Mouse (Mus musculus) urinary bladder, postnatal 14 days (tissue): ENCODE measurements around the gene Fn3krp.
A peak's percentile ranks its signal among the peaks of the same experiment; 100 is the strongest.

Experiments used
- DNase-seq: peaks from one replicate; pipeline ENCODE4 v3.0.0; 2021; ENCODE audit warnings: low spot score

Fn3krp gene

GRCm38 (mm10) chr11:121442076-121442475 lies 20.9 kb downstream of the Fn3krp start:
- no peak for DNase-seq

DNA sequence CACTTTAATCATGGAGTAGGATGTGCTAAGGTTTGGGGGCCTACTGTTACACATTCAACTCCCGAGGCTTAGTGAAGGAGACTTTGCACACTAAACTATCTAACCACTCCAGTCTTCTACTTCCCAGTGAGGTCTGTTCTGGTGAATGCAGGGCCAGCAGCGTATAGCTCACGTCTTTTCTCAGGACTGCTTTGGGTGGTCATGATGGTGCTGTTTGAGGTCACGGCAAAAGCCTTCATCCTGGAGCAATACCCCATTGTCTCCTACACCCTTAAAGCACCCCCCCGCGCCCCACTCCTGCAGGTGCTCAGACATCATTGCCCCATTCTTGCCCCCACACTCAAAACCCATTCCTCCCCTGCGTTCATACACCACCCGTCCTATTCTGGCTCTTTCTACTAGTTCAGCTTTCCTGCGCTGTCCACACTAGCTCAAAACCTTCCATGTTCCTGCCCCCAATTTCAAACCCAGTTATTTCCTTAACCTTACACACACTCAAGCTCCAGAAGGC lies 30.1 kb downstream of the Fn3krp start:
- DNase-seq = no peak

- DNase-seq = peak; percentile 94
Measured at GRCm38 (mm10) chr11:121451753-121452635, 30.8 kb downstream of the Fn3krp start, which contains the start of gene Tbcd. Gene Tbcd, plus strand, starts transcription at chr11:121451949.

DNA sequence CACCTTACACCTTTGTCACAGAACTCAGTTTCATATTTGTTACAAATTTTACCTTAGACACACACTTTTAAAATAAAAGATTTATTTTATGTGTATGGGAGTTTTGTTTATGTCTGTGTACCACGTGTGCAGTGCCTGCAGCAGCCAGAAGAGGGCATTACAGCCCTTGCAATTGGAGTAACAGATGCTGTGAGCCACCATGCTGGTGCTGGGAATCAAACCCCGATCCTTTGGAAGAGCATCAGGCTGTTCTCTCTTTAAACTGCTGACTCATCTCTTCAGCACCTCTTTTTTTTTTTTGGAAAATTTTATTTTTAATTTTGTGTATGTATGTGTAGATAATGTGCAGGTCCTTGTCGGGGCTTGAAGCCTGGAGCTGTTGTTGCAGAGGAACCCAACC lies 36.7 kb downstream of the Fn3krp start:
- no peak for DNase-seq

DNA sequence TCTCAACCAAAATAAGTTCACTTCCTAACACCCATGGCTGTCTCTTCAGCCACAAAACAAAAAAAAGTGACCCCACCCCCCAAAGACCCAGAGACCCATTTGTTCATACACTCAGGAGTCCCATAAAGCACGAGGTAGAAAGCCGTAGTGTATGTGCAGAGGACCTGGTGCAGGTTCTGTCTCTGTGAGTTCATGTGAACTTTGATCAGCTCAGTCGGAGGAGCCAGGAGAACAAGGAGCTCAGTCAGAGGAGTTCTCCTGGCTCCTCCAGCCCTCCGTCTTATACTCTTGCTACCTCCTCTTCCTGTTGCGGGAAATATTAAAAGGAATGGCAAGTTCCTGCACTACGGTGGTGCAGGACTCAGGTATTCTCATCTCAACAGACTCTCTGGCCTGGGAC lies 46.2 kb downstream of the Fn3krp start:
- DNase-seq = no peak

- no peak for DNase-seq
Measured at GRCm38 (mm10) chr11:121474831-121475230, 53.6 kb downstream of the Fn3krp start.

GRCm38 (mm10) chr11:121475699-121476415 lies 54.7 kb downstream of the Fn3krp start:
- DNase-seq = peak; percentile 85

GRCm38 (mm10) chr11:121479476-121480203 lies 58.4 kb downstream of the Fn3krp start:
- DNase-seq = peak; percentile 22
